Mouse (Mus musculus) activated CD4-positive, CD25-positive, alpha-beta regulatory T cell, adult 4 months (primary cell): ENCODE data around the gene Tprn. TPM values are rescaled to one million over a fixed set of nuclear protein-coding genes. Genes with fewer than 3 reads are reported as not detected.
A peak's percentile ranks its signal among the peaks of the same experiment; 100 is the strongest.

Experiments used
- ATAC-seq: one replicate; pipeline ENCODE4 v1.8.0; 2017
- polyA plus RNA-seq, 2 experiments: library from polyadenylated mRNA; unstranded; fragments of 100-300 nt; shearing (Covaris generic); gene quantifications; one replicate each; pipeline ENCODE4 v1.2.1; 2017

The Tprn gene
- 10 to 100 TPM in 1 of 2 experiments, 1 to 10 TPM in 1; 5.5 to 12.4 TPM for polyA plus RNA-seq

- ATAC-seq: peak; percentile 96
These were observed at the start of gene Tprn for GRCm38 (mm10) chr2:25262291-25262767. Tprn (plus strand) TSS chr2:25262618.

DNA sequence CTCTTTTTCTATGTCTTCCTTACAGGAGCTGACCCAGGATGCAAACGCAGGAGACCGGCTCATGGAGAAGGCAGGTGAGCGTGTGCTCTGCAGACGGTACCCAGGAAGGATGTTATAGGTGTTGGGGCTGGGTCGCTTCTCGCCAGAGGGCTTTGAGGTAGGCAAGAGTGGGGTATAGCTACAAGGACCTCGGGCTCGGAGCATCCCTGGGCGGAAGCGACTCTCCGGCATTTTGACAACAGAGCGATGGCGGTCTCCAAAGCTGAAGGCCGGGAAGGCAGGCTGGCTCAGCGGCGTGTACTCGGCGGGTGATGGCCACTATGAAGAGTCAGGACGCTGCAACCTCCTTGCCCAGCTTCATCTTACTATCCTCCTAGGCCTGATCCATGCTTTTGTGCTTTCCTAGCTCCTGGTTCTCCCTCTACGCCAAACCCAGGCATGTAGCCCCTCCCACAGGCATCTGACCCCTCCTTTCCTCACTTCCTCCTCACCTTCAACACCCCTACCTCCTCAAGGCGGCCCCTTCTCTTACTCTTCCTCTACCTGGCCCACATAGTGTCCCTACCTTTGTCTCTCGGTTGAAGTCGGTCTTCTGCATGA lies 49.1 kb upstream of the Tprn start:
- ATAC-seq: no peak

DNA sequence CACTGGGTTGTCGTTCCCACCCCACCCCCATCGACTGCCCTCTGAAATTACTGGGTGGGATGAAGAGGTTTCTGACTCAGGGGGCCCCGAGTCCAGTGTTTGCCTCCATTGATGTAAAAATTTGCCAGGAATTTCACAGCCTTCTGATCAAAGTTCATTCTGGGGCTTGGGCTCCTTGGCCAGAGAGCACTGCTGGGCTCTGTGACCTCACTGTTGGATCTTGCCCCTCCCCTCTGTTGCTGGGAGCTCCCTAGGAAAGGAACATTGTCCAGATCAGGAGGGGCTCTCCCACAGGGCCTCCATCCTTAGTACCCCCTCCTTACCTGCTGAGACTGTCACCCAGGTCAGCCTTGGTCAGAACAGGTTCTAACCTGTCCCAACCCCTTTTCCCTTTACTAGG lies 48.0 kb upstream of the Tprn start, which contains the start of gene Stpg3:
Stpg3 (minus strand) TSS at position 194 of the 400 bp plus-strand sequence.
- ATAC-seq: no peak

DNA sequence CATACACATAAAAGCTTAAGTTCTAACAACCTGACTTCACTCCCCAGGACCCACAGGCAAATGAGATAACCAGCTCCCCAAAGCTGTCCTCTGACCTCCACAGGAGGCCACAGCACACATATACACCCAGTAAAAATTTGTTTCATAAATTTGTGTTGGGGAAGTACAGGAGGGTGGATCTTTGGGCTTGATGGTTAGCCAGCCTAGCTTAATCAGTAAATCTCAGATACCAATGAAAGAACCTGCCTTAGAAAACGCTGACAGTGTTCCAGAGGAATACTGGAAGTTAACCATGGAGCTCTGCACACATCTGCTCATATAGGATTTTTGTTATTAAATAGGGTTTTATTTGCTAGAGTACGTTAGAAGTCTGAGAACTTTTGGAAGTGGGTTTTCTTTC lies 44.8 kb upstream of the Tprn start:
- no peak for ATAC-seq

GRCm38 (mm10) chr2:25218445-25218844 lies 44.0 kb upstream of the Tprn start, which contains the start of gene Fam166a:
Fam166a (plus strand) TSS chr2:25218745.
- ATAC-seq: no peak

DNA sequence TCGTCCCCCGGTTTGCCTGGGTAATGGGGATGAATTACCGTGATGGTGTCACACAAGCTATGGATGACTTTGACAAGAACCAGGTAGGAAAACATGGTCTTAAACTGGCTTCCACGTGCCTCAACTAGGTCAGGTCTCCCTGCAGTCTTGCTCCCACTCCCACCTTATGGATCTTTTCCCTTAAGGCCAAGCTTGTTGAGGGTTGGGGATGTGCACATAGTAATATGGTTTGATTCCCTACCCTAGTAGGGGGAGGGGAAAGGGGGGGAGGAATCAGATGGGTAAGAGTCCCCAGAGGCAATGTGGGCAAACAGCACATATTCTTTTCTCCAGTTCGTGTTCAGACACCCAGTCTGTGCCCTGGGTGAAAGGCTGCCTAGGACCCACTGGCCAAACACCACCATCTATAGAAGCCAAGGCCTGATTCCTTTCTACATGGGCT lies 41.1 kb upstream of the Tprn start:
- no peak for ATAC-seq

GRCm38 (mm10) chr2:25223681-25224491 lies 38.5 kb upstream of the Tprn start:
- peak; percentile 6 for ATAC-seq

- ATAC-seq: no peak
These were observed 38.0 kb upstream of the Tprn start, which contains the start of gene Tubb4b for GRCm38 (mm10) chr2:25224492-25224765. Tubb4b (minus strand) TSS chr2:25224702.

DNA sequence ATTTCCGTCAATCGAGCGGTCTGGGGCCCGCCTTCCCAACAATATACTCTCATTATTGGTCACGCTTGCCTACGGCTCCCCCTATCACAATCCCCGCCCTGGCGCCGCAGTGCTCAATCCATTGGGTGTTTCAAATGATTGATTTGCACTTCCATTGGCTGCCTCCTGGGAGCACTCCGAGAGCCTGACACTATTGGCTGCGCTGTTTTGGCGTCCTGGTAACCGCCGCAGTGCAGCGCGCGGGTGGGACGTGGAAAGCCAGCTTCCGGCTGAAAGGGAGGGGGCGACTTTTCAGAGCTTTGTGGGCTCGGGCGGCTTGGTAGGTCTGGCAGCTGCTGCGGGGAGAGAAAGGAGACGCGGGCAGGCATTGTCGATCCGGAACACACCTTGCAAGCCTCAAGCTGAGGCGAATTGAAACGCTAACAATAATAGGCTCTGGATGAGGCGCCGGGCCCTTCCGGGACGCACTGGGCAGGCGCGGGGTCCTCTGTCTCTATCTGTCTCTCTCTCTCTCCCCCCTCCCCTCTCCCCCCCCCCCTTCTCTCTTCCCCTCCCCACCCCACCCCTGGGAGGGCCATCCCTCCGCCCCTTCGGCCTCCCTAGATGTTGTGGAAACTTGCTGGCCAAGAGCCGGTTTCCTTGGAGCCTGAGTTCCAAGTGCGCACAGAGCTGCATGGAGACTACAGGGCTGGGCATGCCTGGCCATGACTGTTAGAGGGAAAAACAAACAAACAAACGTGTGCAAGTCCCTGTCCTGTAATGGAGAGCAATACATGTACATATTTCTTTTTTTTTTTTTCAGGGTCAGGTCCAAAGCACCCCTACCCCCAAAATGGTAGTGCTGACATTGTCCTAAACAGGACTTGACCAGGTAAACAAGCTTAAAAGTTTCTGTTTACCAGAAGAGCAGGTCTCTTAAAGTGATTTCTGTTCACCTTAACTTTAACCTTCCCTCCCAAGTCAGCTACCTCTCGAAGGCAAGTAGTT lies 37.4 kb upstream of the Tprn start:
- peak; percentile 87 for ATAC-seq

- ATAC-seq: no peak
These were observed 36.5 kb upstream of the Tprn start for GRCm38 (mm10) chr2:25225811-25226379.

- ATAC-seq: no peak
These were observed 35.6 kb upstream of the Tprn start for GRCm38 (mm10) chr2:25226864-25227263.

DNA sequence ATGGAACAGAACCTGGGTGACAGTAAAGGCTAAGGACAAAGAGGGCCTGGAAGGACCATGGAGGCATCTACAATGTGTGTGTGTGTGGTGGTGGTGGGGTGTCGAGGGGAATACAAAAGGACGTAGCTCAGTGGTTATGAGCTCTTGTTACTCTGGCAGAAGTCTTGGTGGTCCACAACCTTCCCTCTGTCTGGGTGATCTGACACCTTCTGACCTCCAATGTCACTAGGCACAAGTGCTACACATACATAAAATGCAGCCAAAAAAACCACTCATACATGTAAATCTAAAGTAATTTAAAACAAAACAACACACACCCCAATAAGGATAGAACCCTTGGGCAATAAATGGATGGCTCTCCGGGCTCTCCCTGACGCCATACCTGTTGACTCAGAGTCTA lies 35.0 kb upstream of the Tprn start:
- ATAC-seq: no peak

DNA sequence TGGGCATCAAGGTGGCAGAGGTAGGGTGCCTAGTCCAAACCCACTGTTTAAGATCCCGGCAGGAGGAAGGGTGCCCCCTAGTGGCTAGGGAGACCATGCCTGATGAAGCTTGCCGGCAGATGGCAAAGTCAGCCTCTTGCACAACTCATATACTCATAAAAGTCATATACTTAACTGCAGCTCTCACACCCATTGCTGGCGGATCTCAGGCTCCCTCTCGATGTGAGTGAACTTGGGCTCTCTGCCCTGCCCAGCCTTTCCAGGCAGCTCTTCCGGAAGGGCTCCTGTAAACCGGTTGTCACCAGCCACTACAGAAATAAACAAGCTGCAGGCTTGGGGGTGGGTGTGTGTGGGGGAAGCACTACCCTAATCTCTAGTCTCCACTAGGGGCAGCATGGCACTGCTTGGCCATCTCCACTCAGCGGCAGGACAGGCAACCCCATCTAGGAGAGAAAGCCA lies 34.0 kb upstream of the Tprn start:
- ATAC-seq: peak; percentile 41

GRCm38 (mm10) chr2:25228995-25229530 lies 33.4 kb upstream of the Tprn start:
- ATAC-seq: no peak

DNA sequence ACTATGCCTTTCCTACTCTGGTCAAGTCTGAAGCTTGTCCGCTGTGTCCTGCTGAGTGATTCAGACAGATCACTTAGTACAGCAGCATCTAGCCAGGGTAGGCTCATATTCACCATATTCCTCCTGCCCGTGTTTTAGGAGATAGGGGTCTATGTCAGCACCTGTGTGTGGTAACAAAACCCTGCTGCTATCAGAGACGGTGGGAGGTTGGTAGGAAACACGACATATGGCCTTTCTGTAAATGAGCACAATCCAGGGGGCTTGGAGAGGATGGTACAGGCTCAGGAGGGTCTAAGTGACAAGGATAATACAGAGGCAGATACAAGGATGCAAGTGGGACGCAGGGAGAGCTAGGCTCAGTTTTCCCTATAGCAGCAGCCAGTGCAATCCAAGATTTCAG lies 32.8 kb upstream of the Tprn start:
- no peak for ATAC-seq

DNA sequence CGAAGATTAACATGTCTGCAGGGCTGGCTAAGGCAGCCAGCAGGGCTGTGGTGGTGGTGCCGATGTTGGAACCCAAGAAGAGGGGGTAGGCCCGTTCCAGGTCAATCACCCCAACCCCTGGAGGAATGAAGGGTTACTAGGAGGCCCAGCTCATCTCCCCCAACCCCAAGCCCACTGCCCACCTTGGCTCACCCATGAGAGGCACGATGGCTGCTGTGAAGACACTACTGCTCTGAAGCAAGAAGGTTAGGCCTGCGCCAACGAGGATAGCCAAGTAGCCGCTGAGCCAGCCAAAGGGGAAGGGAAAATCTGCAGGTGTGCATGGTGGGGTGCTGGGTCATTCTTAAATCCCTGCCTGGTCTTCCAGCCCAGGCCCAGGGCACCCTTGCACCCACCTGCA lies 31.8 kb upstream of the Tprn start:
- ATAC-seq: no peak

DNA sequence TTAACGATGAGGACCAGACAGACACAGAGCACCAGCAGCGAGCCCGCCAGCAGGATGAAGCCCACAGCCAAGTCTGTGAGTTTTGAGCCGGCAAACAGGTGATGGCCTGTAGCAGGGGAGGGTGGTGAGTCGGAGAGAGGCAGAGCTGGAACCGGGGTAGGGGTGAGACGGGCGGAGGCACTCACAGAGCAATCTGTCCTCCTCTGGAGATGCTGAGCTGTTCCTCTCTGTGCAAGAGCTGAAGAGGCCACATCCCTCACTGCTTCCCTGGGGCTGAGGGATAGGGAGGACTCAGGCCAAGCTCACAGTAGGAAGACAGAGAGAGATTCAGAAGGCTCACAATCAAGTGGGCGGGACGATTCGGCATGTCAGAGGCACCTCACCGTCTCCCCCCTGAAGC lies 31.4 kb upstream of the Tprn start:
- no peak for ATAC-seq

GRCm38 (mm10) chr2:25233421-25233820 lies 29.0 kb upstream of the Tprn start:
- no peak for ATAC-seq

DNA sequence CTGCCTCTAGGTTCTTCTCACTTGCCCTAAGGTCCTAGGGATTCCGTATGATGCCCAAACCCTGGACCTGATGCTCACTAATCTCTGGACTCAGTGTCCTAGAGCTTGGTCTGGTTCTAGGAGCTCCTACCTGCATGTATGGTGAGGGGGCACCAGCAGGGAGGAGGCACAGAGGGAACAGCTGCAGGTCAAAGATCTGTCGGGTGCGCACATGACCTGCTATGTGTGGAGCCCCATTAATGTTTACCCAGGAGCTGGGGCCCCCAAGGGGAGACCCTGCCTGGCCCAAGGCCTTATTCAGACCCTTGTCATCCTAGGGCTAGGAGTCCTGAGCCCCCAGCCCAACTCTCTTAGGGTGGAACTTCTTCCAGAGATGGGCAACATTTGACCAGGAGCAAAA lies 28.4 kb upstream of the Tprn start, which contains the start of gene Slc34a3:
Slc34a3 (minus strand) TSS at position 315 of the 400 bp plus-strand sequence.
- no peak for ATAC-seq

GRCm38 (mm10) chr2:25234551-25235220 lies 27.7 kb upstream of the Tprn start:
- ATAC-seq: no peak

- no peak for ATAC-seq
These were observed 25.8 kb upstream of the Tprn start, which contains the start of gene Rnf224 for GRCm38 (mm10) chr2:25236614-25237013. Rnf224 (minus strand) TSS chr2:25236787.
